Mouse (Mus musculus) olfactory bulb, adult 2 months (tissue): ENCODE data around the gene Smad6. TPM values are rescaled to one million over a fixed set of nuclear protein-coding genes. Genes with fewer than 3 reads are reported as not detected.

Source experiments
- H3K27ac ChIP-seq: fragments of 200-500 bp; 2 replicates; pipeline ENCODE4 v1.5.1; 2012; ENCODE audit warnings: low read depth, low read length; ENCODE audit not compliant: insufficient read depth
- H3K4me1 ChIP-seq: fragments of 200-500 bp; 2 replicates; pipeline ENCODE4 v1.6.1; 2012; ENCODE audit warnings: low read length; ENCODE audit not compliant: control insufficient read depth, insufficient read depth
- H3K4me3 ChIP-seq: fragments of 200-500 bp; 2 replicates; pipeline ENCODE4 v1.5.1; 2012; ENCODE audit warnings: mild to moderate bottlenecking, low read depth, low read length, moderate library complexity; ENCODE audit not compliant: insufficient read depth
- CTCF ChIP-seq: fragments of 200-500 bp; IDR thresholded peaks from 2 replicates; pipeline ENCODE4 v1.5.1; 2012; ENCODE audit warnings: low read depth, mild to moderate bottlenecking, low read length, moderate library complexity; ENCODE audit not compliant: insufficient read depth
- POLR2A ChIP-seq: fragments of 200-500 bp; IDR thresholded peaks from 2 replicates; pipeline ENCODE4 v1.6.1; 2012; ENCODE audit warnings: mild to moderate bottlenecking, low read depth, low read length, moderate library complexity; ENCODE audit not compliant: insufficient read depth
- WGBS: fragments of 180-500 bp; shearing (Covaris S2); methylation state at CpG from one replicate; pipeline ENCODE4 v1.1.7; 2018; 5-methylcytosine and 5-hydroxymethylcytosine counted together
- polyA plus RNA-seq: library from polyadenylated mRNA; stranded (reverse); fragments of >200 nt; gene quantifications from 2 replicates; pipeline ENCODE4 v1.2.4, GENCODE M21; 2012; ENCODE audit warnings: low replicate concordance; ENCODE audit not compliant: missing spikeins, insufficient read depth, insufficient read length

The Smad6 gene
- polyA plus RNA-seq, 1 experiment: not detected

- no peak overlapping the region for H3K27ac ChIP-seq
- TF ChIP-seq POLR2A (no peak), CTCF (no peak)
- H3K4me1 ChIP-seq: peaks cover 7% of the 10 kb centered on the region; the same call in 1 of the 2 replicates
- H3K4me3 ChIP-seq: no peak overlapping the region
- 48% methylated on average over 4 of the region's 4 CpGs for WGBS
Observed at GRCm38 (mm10) chr9:63997439-63997838, 24.4 kb downstream of the Smad6 start.

GRCm38 (mm10) chr9:63993256-63993655, 28.6 kb downstream of the Smad6 start:
- Histone ChIP-seq H3K4me3 (no peak overlapping the region), H3K4me1 (peaks cover 7% of the 10 kb centered on the region; the same call in 1 of the 2 replicates), H3K27ac (no peak overlapping the region)
- no peak for TF ChIP-seq CTCF
- no peak for TF ChIP-seq POLR2A
- 89% methylated on average over 5 of the region's 5 CpGs for WGBS

GRCm38 (mm10) chr9:63992761-63993160, 29.1 kb downstream of the Smad6 start:
- Histone ChIP-seq H3K27ac (no peak overlapping the region), H3K4me3 (no peak overlapping the region), H3K4me1 (peaks cover 3% of the 10 kb centered on the region; the same call in 1 of the 2 replicates)
- TF ChIP-seq POLR2A: no peak
- no peak for TF ChIP-seq CTCF
- WGBS: 72% methylated on average over 4 of the region's 4 CpGs

GRCm38 (mm10) chr9:63991193-63991592, 30.7 kb downstream of the Smad6 start:
- no peaks in the 10 kb centered on the region for H3K4me1 ChIP-seq
- WGBS: 88% methylated on average over 4 of the region's 4 CpGs
- H3K27ac ChIP-seq: no peak overlapping the region
- H3K4me3 ChIP-seq: no peak overlapping the region
- no peak for TF ChIP-seq POLR2A
- no peak for TF ChIP-seq CTCF

- H3K4me1 ChIP-seq: no peaks in the 10 kb centered on the region
- no peak overlapping the region for H3K4me3 ChIP-seq
- 58% methylated on average over 8 of the region's 8 CpGs for WGBS
- no peak overlapping the region for H3K27ac ChIP-seq
- TF ChIP-seq POLR2A (no peak), CTCF (no peak)
Observed at GRCm38 (mm10) chr9:63989641-63990040, 32.2 kb downstream of the Smad6 start.

- Histone ChIP-seq H3K27ac (no peak overlapping the region), H3K4me3 (no peak overlapping the region), H3K4me1 (peaks cover 4% of the 10 kb centered on the region; the same call in 1 of the 2 replicates)
- TF ChIP-seq CTCF: no peak
- TF ChIP-seq POLR2A: no peak
- 92% methylated on average over 12 of the region's 12 CpGs for WGBS
Observed at GRCm38 (mm10) chr9:63989214-63989613, 32.6 kb downstream of the Smad6 start.

- Histone ChIP-seq H3K4me1 (peaks cover 4% of the 10 kb centered on the region; the same call in 1 of the 2 replicates), H3K4me3 (no peak overlapping the region), H3K27ac (no peak overlapping the region)
- TF ChIP-seq CTCF (no peak), POLR2A (no peak)
- WGBS: 82% methylated on average over 6 of the region's 6 CpGs
Observed at GRCm38 (mm10) chr9:63985125-63985524, 36.7 kb downstream of the Smad6 start.

- no peak overlapping the region for H3K27ac ChIP-seq
- no peak overlapping the region for H3K4me3 ChIP-seq
- TF ChIP-seq CTCF (no peak), POLR2A (no peak)
- WGBS: 86% methylated on average over 12 of the region's 12 CpGs
- H3K4me1 ChIP-seq: peaks cover 4% of the 10 kb centered on the region; the same call in 1 of the 2 replicates
Observed at GRCm38 (mm10) chr9:63982937-63983632, 38.8 kb downstream of the Smad6 start.

- no peak overlapping the region for H3K27ac ChIP-seq
- peaks cover 4% of the 10 kb centered on the region; the same call in 1 of the 2 replicates for H3K4me1 ChIP-seq
- 74% methylated on average over 4 of the region's 4 CpGs for WGBS
- TF ChIP-seq CTCF (no peak), POLR2A (no peak)
- no peak overlapping the region for H3K4me3 ChIP-seq
Observed at GRCm38 (mm10) chr9:63981912-63982311, 39.9 kb downstream of the Smad6 start.

- WGBS: 90% methylated on average over 4 of the region's 4 CpGs
- TF ChIP-seq CTCF (no peak), POLR2A (no peak)
- Histone ChIP-seq H3K4me3 (no peak overlapping the region), H3K4me1 (peaks cover 7% of the 10 kb centered on the region; the same call in 1 of the 2 replicates), H3K27ac (no peak overlapping the region)
Observed at GRCm38 (mm10) chr9:63981371-63981770, 40.5 kb downstream of the Smad6 start.
